Mouse (Mus musculus) midbrain, embryonic 10.5 days (tissue): ENCODE results near the gene Tmem41a. TPM values are rescaled to one million over a fixed set of nuclear protein-coding genes. Genes with fewer than 3 reads are reported as not detected.

Source experiments
- polyA plus RNA-seq: library from polyadenylated mRNA; unstranded; fragments of >200 nt; fragmentation: Nextera tagmentation; extraction: Ambion mirVana; gene quantifications from 2 replicates; pipeline ENCODE4 v1.2.1, GENCODE M21; 2016

Tmem41a gene
- polyA plus RNA-seq, 1 experiment from 2014 or later = 34.3 TPM

Other genes starting within 250 kb of the Tmem41a start
- gene Ehhadh, start 159.7 kb downstream of the Tmem41a start, polyA plus RNA-seq = 2.4 and 2.5 TPM in 2 replicates
- 2.1 and 4.2 TPM in 2 replicates for gene Map3k13, start 153.2 kb downstream of the Tmem41a start, polyA plus RNA-seq
- 0.15 and 0.50 TPM in 2 replicates for gene Liph, start 48.1 kb upstream of the Tmem41a start, polyA plus RNA-seq
- gene Senp2, start 61.9 kb upstream of the Tmem41a start, polyA plus RNA-seq = 64.2 and 65.4 TPM in 2 replicates
- 127 and 148 TPM in 2 replicates for gene Igf2bp2, start 215.7 kb upstream of the Tmem41a start, polyA plus RNA-seq